Mouse (Mus musculus) lung, postnatal 25 days (tissue): Measurements from ENCODE around the gene Trim9.
A peak's percentile ranks its signal among the peaks of the same experiment; 100 is the strongest.

Source experiments
- DNase-seq: peaks from one replicate; pipeline ENCODE4 v3.0.0; 2022; ENCODE audit warnings: low spot score

The Trim9 gene

DNA sequence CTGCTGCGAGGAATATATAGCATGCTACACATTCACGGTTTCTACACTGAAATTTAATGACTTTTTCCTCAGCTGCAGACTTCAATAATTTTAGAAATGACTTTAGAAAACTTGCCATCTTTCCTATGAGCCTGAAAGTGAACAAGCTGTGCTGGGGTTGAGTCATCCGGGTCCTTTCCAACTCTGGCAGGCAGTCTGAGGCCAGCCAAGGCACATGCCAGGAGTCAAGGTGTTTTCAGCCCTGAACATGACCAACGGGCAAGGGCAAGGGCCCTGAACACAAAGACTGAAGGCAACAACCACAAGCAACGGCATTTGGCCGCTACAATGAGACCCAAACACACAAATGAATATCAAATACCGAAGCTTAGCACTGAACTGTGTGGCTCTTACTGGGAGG, 21.6 kb downstream of the Trim9 start:
- DNase-seq, result no peak

DNA sequence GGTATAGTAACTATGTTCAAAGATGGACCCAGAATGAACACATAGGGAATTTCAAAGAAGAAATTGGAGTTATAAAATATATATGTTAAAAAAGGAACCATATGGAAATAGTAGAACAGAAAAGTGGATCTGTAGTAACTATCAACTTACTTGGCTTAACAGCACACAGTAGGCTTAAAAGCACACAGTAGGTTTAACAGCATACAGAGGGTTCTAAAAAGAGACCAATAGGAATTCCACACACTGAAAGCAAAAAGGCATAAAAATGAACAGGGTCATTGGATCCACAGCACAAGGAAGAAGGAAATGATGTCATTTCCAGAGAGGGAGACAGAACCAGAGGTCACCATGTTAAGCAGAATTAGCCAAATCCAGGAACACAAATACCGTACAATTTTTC, 24.6 kb downstream of the Trim9 start:
- DNase-seq, result no peak

DNA sequence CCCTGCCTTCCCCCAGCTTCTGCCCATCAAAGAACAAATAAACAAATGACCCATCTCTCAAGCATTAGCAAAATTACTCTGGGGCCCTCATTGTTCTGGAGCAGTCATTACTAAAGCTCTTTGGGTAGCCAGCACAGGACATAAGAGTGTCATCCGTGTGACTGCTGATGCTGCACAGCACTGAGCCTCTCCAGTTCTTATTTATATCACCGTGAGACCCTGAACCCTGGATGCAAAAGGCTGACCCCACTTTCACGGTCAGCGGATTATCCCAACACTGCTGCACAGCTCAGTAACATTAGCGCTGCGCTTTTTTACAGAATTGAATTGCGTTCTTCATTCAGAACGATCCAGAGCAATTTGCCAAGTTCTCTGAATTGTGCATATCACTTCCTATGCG, 31.3 kb downstream of the Trim9 start:
- no peak for DNase-seq

DNA sequence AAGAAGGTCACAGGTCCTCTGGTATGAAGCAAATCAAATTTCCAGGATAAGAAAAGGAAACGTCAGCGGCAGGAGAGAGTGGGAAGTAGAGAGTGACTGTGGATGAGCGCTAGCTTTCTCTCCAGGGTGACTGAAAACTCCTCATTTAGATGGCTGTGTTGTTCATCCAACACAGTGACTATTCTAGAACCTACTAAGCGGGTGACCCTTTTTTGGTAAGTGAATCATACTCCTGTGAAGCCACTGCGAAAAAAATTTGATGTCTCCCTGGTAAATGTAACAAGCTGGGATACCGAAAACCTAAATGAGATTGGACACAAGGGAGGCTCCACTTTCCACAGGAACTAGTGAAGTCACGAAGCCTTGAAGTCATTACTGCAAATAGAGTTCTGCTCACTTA, 39.5 kb downstream of the Trim9 start:
- DNase-seq, result no peak

DNA sequence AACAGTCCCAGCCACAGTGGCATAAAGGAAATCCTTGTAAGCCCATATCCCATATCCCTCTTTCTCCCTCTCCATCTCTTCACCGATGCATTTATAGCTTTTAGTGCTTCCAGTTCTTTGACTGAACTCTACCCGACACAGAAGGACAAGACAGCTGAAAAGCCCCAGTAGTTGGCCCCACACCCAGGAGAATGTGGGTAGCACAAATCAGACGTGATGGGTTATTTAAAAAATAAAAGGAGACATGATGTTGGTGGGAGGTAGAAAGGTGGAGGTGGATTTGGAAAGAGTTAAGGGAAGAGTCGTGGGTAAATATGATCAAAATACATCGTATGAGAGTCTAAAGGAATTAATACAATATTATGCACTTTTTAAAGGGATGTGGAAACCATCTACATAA, 40.4 kb downstream of the Trim9 start:
- no peak for DNase-seq

DNA sequence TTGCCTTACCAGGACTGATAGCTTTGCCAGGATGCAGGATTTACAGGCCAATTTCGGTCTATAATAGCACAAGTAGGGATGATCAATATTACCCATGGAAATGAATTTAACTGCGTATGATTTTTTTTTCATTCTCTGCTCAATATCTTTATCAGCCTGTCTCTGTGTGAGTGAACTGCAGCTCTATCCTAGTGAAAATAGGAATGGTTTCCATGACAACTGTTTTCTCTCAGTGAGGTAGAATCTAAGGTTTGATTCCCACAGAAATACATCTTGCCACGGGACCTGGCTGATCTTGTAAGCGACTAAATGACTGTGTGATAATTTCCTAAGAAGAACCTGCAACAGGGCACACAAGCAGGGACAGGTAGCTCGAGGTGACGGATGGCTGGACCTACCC, 43.4 kb downstream of the Trim9 start:
- DNase-seq, result no peak

DNA sequence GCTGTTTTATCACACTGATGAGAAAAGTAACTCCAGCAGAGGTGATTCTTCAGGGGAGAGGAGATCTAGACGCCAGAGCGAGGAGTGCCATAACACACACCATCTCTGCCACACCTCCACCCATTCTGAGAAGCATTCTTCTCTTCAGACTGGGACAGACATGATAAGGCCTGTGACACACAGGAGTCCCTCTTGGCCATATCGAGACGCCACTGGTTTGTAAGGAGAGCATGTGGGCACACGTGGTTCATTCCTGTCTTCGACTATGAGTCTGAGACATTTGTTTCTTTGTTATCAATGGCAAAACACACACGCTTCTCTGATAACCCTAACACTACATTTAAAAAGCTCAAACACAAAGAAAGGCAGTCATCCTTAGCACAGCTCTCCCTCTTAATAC, 43.9 kb downstream of the Trim9 start:
- DNase-seq, result no peak

DNA sequence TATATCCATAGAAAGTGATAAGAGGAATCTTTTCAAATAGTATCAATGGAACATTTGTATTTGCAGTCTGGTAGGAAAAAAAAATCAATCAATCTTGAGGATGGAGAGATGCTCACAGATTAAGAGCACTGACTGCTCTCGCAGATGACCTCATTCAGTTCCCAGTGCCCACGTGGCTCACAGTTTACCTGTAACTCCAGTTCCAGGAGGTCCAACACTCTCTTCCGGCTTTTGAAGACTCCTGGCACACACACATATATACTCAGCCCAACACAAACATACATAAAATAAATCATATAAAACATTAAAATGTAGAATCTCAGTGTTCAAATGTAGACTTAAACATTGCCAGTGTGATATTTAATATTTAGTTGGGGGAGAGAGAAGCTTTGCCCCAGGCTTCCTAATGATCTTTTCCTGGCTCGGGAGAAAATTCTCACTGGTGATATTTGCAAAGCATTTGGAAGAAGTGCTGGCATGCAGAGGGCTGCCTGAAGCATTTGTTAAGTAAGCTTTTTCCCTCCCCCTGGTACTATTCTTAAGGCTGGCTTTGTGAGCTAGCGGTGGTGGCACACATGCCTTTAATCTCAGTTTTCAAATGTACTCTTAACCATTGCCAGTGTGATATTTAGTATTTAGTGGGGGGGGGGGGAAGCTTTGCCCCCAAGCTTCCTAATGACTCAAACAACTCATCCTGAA, 45.2 kb downstream of the Trim9 start:
- DNase-seq, result no peak

DNA sequence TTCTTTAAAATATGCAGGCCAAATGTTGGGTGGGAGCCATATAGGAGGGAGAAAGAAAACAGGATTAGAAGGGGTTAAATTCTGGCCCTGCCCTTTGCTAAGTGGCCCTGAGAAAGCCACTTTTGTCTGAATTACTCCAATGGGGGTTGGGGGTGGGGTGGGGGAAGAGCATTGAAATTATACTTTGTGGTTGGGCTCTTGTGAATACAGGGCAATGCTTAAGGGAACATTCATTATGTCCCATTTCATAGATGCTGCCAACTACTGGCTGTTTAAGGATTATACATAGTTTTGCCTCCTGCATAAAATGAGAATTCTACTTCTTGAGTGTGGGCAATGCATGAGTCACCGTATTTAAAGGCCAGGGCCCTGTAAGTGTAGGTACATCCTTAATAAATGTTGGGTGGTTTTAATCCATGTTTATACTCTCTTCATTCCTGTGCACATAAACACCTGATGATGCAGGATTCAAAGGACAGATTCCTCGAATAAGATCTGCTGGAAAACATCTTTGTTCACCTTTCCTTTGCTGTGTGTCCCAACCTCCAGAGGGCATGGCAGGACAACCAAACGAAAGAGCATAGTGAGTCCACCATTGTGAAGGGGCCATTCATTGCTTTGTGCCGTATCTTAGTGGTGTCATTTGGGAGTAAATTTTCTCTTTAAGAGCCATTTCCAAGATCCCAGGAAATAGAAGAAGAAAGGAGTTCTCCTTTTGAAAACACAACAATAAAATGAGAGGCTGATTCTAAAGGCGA, 53.3 kb downstream of the Trim9 start:
- no peak for DNase-seq

DNA sequence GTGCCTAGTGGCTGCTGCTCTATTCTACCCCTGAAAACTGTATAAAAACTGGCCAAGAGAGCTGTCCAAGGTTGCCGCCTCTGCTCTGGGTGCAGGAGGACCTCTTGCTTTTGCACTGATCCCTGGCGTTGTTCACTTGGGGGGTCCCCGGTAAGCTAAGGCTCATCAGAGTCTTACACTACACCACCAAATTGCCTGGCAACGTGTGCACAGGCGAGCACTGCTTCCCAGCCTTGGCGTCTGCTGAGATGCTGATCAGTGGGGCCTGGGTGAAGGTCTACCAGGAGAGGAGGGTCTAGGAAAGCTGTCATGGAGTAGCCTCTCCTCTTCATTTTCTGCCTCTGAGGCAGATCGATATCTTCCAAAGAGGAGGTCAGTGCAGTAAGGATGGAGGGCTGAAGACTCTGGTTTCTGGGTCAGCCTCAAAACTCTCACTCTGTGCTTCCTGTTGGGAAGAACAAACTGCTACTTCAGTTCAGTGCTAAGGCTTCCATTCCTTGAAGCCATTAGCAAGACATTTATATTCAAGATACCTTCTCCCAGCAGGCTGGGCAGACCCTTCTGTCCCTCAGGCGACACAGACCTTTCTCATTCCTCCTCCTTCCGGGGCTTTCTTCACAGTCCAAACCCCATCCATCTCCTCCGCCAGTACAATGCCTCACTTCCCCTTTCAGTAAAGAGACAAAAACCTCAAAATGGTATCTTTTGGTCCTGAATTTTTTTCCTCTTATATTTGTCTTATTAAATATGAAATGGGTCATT, 54.1 kb downstream of the Trim9 start:
- DNase-seq, result no peak

DNA sequence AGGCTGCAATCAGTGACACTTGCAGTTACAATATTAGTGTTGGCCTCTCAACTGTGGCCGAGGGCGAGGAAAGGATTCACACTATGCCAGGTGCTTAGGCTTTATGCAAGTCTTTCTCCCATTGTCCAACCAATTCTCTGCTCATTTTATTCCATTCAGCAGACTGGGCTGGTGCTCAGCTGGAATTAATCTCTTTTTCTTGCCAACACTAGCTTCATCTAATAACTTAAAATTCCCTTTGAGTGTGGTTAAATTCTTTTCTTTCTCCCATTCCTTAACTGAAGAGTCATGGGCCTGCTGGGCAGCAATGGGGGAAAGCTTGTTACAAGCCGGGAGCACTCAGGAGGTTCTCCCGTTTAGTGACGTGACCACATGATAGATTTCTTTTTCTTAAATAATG, 61.9 kb downstream of the Trim9 start:
- no peak for DNase-seq

DNA sequence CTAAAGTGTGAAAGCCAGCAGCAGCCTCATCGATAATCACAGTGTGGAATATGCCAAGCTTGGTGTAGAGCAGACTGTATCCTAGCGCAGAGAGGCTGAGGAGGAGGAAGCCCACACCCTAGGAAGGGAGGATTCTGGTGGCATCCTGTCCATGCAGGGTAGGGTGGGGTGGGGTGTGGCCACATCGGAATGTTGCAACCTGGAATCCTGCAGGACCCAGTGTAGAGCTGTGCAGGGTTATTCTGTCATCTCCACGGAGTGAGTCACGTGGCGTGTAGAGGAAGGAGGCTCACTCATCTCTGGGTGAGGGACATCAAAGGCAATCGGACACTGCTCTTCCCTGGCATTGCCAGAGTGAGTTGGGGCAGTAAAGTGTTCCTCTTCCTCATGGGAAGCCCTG, 62.4 kb downstream of the Trim9 start:
- no peak for DNase-seq

DNA sequence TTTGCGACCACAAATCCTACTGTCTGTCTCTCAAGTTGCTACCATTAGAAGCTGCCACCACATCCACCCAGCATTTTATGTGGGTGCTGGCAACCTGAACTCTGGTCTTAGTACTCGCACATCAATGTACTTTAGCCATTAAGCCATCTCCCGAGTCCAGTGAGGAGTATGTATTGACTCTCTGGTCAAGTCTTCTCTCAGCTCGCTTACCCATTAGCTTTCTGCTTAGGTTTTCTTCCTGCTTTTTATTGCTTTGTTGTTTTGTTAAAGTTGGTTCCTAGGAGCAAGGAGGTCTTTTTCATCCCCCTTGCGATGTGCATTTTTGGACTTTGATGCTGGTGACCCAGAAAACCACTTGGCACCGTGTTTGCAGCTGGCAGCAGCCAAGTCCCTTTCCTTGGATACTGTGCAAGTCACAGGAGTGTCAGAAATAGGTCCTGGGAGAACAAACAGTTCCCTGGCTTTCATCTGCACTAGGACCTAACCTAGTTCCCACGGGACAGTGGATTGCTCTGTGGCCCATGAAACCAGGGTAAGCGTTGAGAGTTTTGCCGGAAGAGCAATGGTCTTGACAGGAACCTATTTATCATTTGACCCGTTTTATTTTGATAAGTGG, 64.2 kb downstream of the Trim9 start:
- DNase-seq, result peak; percentile 14

DNA sequence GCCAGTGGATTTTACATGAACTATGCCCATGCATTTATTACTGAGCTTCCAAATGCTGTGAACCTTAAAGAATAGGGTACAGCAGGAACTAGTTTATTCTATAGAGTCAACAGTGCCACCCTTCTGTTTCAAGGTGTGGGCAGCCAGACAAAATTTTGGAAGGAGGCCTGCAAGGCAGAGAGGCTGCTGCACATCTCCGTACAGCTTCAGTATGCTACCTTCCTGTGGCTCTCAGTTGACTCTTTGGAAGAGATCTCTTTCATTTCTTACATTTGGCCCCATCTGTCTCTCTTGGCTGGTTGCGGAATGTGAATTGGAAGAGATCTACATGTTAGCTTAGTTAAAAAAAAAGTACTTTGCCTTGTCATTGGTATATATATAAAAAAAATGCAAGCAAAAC, 66.5 kb downstream of the Trim9 start:
- no peak for DNase-seq

DNA sequence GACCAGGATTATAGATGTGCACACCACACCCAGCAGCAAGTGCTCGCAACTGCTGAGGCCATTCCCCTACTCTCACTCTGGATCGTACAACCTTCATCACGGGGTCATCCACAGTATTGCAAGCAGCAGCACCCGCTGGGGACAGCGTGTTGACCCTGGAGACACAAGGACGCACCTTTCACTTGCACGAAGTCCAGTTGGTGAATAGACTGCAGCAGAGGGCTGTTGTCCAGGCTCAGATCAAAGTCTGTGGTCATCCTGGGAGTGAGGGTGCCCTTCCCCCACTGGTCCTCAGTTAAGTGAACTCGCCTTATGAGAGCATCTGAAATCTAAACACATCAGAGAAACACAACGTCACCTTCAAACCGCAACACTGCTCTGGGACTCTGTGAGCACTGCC, 67.0 kb downstream of the Trim9 start:
- no peak for DNase-seq

DNA sequence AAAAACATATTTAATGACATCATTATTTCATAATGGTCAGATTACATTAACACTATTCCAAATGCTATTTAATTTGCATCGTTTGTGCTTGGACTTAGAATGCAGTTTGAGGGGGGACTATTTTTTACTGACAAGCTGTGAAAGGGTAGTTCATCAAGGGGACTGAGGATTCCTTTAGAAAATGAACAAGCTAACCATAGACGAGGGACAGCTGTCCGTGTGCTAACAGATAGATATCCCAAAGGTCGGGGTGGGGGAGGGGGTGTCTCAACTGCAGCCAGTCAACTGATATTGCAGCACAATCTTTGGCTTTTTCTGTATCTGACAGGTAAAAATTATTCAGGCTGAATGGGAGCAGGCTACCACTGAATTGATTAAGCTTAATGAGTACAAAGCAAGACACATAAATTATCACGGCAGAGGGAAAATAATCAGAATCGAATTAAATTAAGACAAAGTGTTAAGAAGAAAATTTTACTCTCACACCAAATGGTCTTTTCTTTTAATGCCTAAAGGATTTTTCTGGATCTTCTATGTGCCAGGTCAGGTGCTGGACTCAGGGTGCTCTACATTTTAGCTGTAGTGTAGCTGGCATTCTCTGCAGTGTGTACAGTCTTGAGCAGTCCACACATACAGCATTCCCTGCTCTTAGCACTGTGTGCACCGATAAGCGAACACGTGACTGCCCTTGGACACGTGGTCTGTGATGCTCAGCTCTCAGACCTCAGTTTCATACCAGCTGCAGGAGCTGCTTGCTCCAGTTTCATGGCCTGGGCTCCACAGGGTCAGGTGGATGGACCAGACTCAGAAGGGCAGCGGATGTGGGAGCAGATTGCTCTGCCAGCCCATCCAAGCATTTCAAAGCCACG, 70.1 kb downstream of the Trim9 start:
- no peak for DNase-seq

DNA sequence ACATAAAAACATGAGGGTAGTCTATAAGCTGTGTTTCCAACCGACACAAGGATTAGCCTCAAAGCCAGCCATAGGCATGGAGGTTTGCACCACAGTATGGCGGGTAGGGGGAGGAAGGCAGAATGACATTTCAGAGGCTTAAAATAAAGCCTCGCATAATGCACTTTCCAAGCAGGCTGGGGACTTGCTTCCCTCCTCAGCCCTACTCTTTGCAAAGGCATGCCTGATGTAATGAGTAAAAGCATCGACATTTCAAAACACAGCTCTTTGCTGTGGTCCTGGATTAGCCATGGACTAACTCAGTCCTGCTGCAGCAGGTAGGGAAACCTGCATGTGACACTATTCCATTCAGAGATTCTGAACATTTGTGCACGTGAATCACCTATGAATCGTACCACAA, 77.7 kb downstream of the Trim9 start:
- no peak for DNase-seq

DNA sequence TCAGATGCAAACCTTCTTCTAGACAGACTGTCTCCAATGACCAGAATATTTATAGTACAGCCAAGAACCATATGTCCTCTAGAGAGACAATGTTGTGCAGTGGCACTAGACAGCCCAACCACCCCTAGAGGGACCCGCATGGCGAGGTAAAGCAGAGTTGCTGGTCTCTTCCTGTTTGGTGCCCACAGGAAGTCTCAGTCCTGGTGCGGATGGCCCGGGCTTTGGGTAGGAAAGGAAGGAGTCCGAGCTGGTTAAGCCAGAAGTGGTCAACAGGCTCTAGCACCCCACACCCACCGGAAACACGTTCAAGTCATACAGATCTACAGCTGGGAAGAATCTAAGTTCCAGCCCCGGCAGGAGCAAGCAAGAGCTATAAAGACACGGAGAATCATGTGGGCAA, 80.1 kb downstream of the Trim9 start:
- DNase-seq, result no peak

DNA sequence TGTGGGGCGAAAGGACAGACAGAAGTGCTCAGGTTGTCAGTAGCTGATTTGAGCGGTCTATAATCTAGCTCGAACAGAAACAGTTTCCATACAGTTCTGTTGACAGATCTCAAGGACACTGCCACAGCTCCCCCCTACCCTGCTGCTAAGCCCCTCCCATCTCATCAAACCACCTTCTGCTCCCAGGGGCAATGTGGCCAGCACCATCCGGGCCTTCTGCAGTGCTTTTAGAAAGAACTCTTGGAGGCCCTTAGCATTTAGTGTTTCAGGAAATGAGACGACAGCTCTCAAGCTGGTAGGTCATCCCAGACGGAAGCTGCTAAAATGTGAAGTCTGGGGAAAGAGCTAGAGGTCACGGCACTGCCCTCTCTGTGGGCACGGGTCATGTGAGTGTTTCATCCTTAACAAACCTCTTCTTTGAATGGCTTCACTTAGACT, 80.9 kb downstream of the Trim9 start:
- DNase-seq, result no peak

DNA sequence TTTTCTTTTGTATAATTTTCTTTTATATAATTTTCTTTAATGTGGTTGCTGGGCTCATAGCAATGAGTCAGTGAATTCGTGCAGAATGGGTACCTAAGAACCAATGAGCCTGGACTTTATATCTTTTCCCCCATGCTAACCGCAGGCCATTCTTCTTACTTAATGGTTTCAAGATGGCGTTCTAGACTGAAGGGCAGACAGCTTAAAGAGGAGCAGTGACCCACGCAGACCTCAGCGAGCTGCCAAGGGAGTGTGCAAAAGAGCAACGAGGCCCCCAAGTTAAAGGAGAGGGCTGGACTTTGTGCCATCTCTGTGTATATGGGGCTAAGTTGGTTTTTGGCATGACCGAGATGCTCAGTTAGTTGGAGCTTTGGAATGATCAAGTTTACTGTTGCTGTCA, 83.7 kb downstream of the Trim9 start:
- DNase-seq, result no peak

DNA sequence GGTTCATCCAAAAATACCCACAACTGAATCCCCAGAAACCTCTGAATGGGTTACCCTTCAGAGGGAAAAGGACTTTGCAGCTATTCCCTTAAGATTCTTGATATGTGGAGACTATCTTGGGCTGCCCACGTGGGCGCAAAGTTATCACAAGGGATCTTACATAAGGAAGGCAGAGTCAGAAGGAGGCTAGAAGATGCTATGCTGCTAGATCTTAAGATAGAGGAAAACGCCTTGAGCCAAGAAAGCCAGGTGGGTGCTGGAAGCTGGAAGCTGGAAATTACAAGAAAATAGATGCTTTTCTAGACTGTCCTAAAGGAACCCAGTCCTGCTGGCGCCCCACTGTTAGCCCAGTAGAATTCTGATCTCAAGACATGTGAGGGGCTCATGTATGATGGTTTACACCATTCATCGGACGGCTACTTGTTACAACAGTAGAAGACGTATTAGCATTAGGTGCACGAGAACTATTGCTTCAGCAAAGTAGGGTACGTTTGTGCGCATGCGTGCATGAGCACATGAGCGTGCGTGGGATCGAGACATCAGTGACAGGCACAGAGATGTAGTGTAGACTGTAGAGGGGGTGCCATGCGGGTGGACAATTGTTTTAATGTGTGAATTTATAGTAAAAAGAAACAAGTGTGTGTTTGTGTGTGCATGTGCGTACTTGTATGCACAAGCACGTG, 85.0 kb downstream of the Trim9 start:
- DNase-seq, result no peak
